Mouse (Mus musculus) forebrain, embryonic 14.5 days (tissue): Measurements from ENCODE around the gene Zfyve1. TPM values are rescaled to one million over a fixed set of nuclear protein-coding genes. Genes with fewer than 3 reads are reported as not detected.

Source experiments
- ATAC-seq: fragments of 200-750 bp; cut with Nextera tagmentation; 2 replicates; pipeline ENCODE4 v1.8.0; 2017; ENCODE audit warnings: mild to moderate bottlenecking, moderate library complexity
- DNase-seq: peaks from one replicate; pipeline ENCODE4 v3.0.0-alpha.2; 2015; ENCODE audit warnings: low spot score
- H3K27ac ChIP-seq: fragments of 300-500 bp; sonication (generic); 2 replicates; pipeline ENCODE4 v1.5.1; 2014; ENCODE audit warnings: low read depth, mild to moderate bottlenecking, control low read depth, low read length, moderate library complexity
- H3K27me3 ChIP-seq: fragments of 300-500 bp; sonication (generic); replicated peaks from 2 replicates; pipeline ENCODE4 v1.6.1; 2014; ENCODE audit warnings: low read length, control low read depth, mixed read lengths; ENCODE audit not compliant: control insufficient read depth, insufficient read depth
- H3K36me3 ChIP-seq: fragments of 300-500 bp; sonication (generic); 2 replicates; pipeline ENCODE4 v1.6.1; 2014; ENCODE audit warnings: low read length, control low read depth; ENCODE audit not compliant: control insufficient read depth, insufficient read depth
- H3K4me1 ChIP-seq: fragments of 300-500 bp; sonication (generic); 2 replicates; pipeline ENCODE4 v1.6.1; 2014; ENCODE audit warnings: antibody characterized with exemption, low read length, control low read depth; ENCODE audit not compliant: control insufficient read depth, insufficient read depth
- H3K4me2 ChIP-seq: fragments of 300-500 bp; sonication (generic); 2 replicates; pipeline ENCODE4 v1.6.1; 2014; ENCODE audit warnings: mild to moderate bottlenecking, control low read depth, low read length
- H3K4me3 ChIP-seq: fragments of 300-500 bp; sonication (generic); 2 replicates; pipeline ENCODE4 v1.5.1; 2014; ENCODE audit warnings: low read depth, low read length, control low read depth
- H3K9ac ChIP-seq: fragments of 300-500 bp; sonication (generic); 2 replicates; pipeline ENCODE4 v1.6.1; 2014; ENCODE audit warnings: mild to moderate bottlenecking, low read length, control low read depth, moderate library complexity
- H3K9me3 ChIP-seq: fragments of 300-500 bp; sonication (generic); replicated peaks from 2 replicates; pipeline ENCODE4 v1.6.1; 2016; ENCODE audit warnings: low read length, control low read depth, mixed read lengths; ENCODE audit not compliant: control insufficient read depth
- WGBS: fragments of 180-500 bp; shearing (Covaris S2); extraction: QIAGEN DNeasy Blood & Tissue Kit; methylation state at CpG from one replicate; pipeline ENCODE4 v1.1.7; 2014; 5-methylcytosine and 5-hydroxymethylcytosine counted together
- polyA plus RNA-seq: library from polyadenylated mRNA; unstranded; fragments of >200 nt; fragmentation: Nextera tagmentation; extraction: Ambion mirVana; gene quantifications from 2 replicates; pipeline ENCODE4 v1.2.1, GENCODE M21; 2014

Zfyve1 gene
- polyA plus RNA-seq, 1 experiment from 2014 or later: 22.7 TPM

- Histone ChIP-seq H3K27ac (no peak overlapping the region), H3K9me3 (no peaks in the 10 kb centered on the region), H3K36me3 (peaks cover 80% of the 10 kb centered on the region), H3K4me3 (no peak overlapping the region), H3K9ac (no peak overlapping the region), H3K27me3 (no peaks in the 10 kb centered on the region), H3K4me1 (no peaks in the 10 kb centered on the region), H3K4me2 (no peak overlapping the region)
- DNase-seq: no peak
- 77% methylated on average over 3 of the region's 3 CpGs for WGBS
- no peak for ATAC-seq
Observed at GRCm38 (mm10) chr12:83569866-83570265, 27.2 kb downstream of the Zfyve1 start.

- Histone ChIP-seq H3K9me3 (no peaks in the 10 kb centered on the region), H3K9ac (no peak overlapping the region), H3K27me3 (no peaks in the 10 kb centered on the region), H3K4me2 (no peak overlapping the region), H3K36me3 (peaks cover 84% of the 10 kb centered on the region), H3K4me1 (no peaks in the 10 kb centered on the region), H3K27ac (no peak overlapping the region), H3K4me3 (no peak overlapping the region)
- DNase-seq (no peak), ATAC-seq (no peak)
- 88% methylated on average over 3 of the region's 3 CpGs for WGBS
Observed at GRCm38 (mm10) chr12:83562589-83562988, 34.4 kb downstream of the Zfyve1 start.

GRCm38 (mm10) chr12:83560189-83560588 is 36.8 kb downstream of the Zfyve1 start:
- 72% methylated on average over 6 of the region's 6 CpGs for WGBS
- DNase-seq: no peak
- Histone ChIP-seq H3K27me3 (no peaks in the 10 kb centered on the region), H3K4me3 (no peak overlapping the region), H3K27ac (no peak overlapping the region), H3K9ac (no peak overlapping the region), H3K4me1 (no peaks in the 10 kb centered on the region), H3K36me3 (peaks cover 85% of the 10 kb centered on the region), H3K9me3 (no peaks in the 10 kb centered on the region), H3K4me2 (no peak overlapping the region)
- no peak for ATAC-seq

GRCm38 (mm10) chr12:83558496-83558895 is 38.5 kb downstream of the Zfyve1 start:
- DNase-seq: no peak
- Histone ChIP-seq H3K4me2 (no peak overlapping the region), H3K27ac (no peak overlapping the region), H3K4me1 (no peaks in the 10 kb centered on the region), H3K36me3 (peaks cover 90% of the 10 kb centered on the region), H3K4me3 (no peak overlapping the region), H3K27me3 (no peaks in the 10 kb centered on the region), H3K9me3 (no peaks in the 10 kb centered on the region), H3K9ac (no peak overlapping the region)
- no peak for ATAC-seq
- WGBS: 91% methylated on average over 7 of the region's 7 CpGs

- no peak overlapping the region for H3K9ac ChIP-seq
- WGBS: 68% methylated on average over 9 of the region's 9 CpGs
- no peak overlapping the region for H3K27ac ChIP-seq
- H3K4me1 ChIP-seq: no peaks in the 10 kb centered on the region
- DNase-seq (no peak), ATAC-seq (no peak)
- no peak overlapping the region for H3K4me3 ChIP-seq
- H3K36me3 ChIP-seq: peaks cover 94% of the 10 kb centered on the region
- no peaks in the 10 kb centered on the region for H3K9me3 ChIP-seq
- H3K27me3 ChIP-seq: no peaks in the 10 kb centered on the region
- no peak overlapping the region for H3K4me2 ChIP-seq
Observed at GRCm38 (mm10) chr12:83555605-83556004, 41.4 kb downstream of the Zfyve1 start.

GRCm38 (mm10) chr12:83553816-83554215 is 43.2 kb downstream of the Zfyve1 start:
- Histone ChIP-seq H3K9me3 (no peaks in the 10 kb centered on the region), H3K36me3 (peaks cover 92% of the 10 kb centered on the region), H3K9ac (no peak overlapping the region), H3K4me2 (no peak overlapping the region), H3K27ac (no peak overlapping the region), H3K4me3 (no peak overlapping the region), H3K27me3 (no peaks in the 10 kb centered on the region), H3K4me1 (no peaks in the 10 kb centered on the region)
- 94% methylated on average over 4 of the region's 4 CpGs for WGBS
- DNase-seq (no peak), ATAC-seq (no peak)

GRCm38 (mm10) chr12:83551305-83551704 is 45.7 kb downstream of the Zfyve1 start:
- Histone ChIP-seq H3K27ac (no peak overlapping the region), H3K4me2 (no peak overlapping the region), H3K9ac (no peak overlapping the region), H3K4me1 (no peaks in the 10 kb centered on the region), H3K36me3 (peaks cover 89% of the 10 kb centered on the region), H3K27me3 (no peaks in the 10 kb centered on the region), H3K9me3 (no peaks in the 10 kb centered on the region), H3K4me3 (no peak overlapping the region)
- WGBS: 96% methylated on average over 16 of the region's 16 CpGs
- DNase-seq: no peak
- no peak for ATAC-seq

- H3K4me2 ChIP-seq: no peak overlapping the region
- H3K36me3 ChIP-seq: peaks cover 62% of the 10 kb centered on the region
- no peak overlapping the region for H3K27ac ChIP-seq
- H3K9ac ChIP-seq: no peak overlapping the region
- H3K4me1 ChIP-seq: no peaks in the 10 kb centered on the region
- ATAC-seq: no peak
- no peak overlapping the region for H3K4me3 ChIP-seq
- H3K9me3 ChIP-seq: no peaks in the 10 kb centered on the region
- no peak for DNase-seq
- no peaks in the 10 kb centered on the region for H3K27me3 ChIP-seq
Observed at GRCm38 (mm10) chr12:83544791-83545190, 52.2 kb downstream of the Zfyve1 start.

- H3K4me2 ChIP-seq: no peak overlapping the region
- no peak overlapping the region for H3K27ac ChIP-seq
- DNase-seq (no peak), ATAC-seq (no peak)
- H3K4me3 ChIP-seq: no peak overlapping the region
- no peaks in the 10 kb centered on the region for H3K4me1 ChIP-seq
- WGBS: 89% methylated on average over 7 of the region's 7 CpGs
- no peaks in the 10 kb centered on the region for H3K27me3 ChIP-seq
- H3K36me3 ChIP-seq: peaks cover 65% of the 10 kb centered on the region
- H3K9ac ChIP-seq: no peak overlapping the region
- no peaks in the 10 kb centered on the region for H3K9me3 ChIP-seq
Observed at GRCm38 (mm10) chr12:83543997-83544396, 53.0 kb downstream of the Zfyve1 start.
